Mouse (Mus musculus): ENCODE measurements around the gene Gm49325.

DNA sequence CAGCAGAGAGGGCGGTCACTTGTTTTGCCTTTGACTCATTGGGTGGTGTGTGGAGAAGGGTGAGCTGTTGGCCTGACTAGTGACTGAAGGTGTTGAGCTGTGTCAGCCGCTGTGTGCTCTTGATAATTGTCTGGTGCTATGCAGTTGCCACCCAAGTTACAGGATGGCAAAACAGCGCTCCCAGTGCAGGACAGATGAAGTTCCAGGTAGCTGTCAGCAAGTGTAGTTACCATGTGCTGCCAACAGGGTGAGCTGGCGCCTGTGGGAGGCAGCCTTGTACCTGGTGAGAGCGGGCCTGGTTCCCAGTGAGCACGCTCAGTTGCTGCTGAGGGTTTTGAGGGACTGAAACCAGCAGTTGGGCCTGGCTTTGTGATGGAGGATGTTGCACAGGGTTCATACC, 15.2 kb upstream of the Gm49325 start:
- no peak for TF ChIP-seq POLR2A (IDR thresholded peaks at IDR 0.05; ENCODE audit: low read depth, low read length)
- peak; percentile 72 for TF ChIP-seq CTCF (IDR thresholded peaks at IDR 0.05; ENCODE audit: borderline replicate concordance, insufficient read depth, low read length)
